Mouse (Mus musculus) liver, adult 2 months (tissue): ENCODE measurements around the gene Cks1b.
A peak's percentile ranks its signal among the peaks of the same experiment; 100 is the strongest.

Experiments used
- CTCF ChIP-seq: fragments of 200-500 bp; IDR thresholded peaks from 2 replicates; pipeline ENCODE4 v1.5.1; 2011; ENCODE audit warnings: low read depth, low read length, control low read depth
- POLR2A ChIP-seq: fragments of 200-500 bp; IDR thresholded peaks from 2 replicates; pipeline ENCODE4 v1.6.1; 2011; ENCODE audit warnings: low read length, control low read depth; ENCODE audit not compliant: insufficient read depth; ENCODE audit errors: extremely low read depth

DNA sequence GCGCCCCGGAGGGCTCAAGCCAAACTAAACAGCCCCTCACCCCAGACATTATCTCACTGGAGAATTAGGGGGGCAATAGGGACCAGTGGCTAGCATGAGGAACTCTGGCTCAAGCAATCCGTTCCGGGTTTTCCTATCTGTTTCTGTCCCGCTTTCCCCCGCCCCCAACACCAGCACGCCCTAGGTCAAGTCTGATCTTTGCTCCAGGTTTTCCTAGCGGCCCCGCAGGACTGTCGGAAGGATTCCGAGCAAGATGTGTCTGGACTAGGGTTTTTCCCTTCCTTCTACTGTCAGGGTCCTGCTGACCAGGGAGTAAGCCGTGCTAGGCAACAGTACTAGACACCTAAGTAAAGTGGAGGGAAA is 23.3 kb downstream of the Cks1b start:
- TF ChIP-seq CTCF: no peak
- TF ChIP-seq POLR2A: peak; percentile 61; the same call in 1 of the 2 replicates
